Mouse (Mus musculus) bone marrow macrophage, adult 2 months (primary cell): ENCODE data around the gene Gm45062. TPM values are rescaled to one million over a fixed set of nuclear protein-coding genes. Genes with fewer than 3 reads are reported as not detected.

Experiments used
- H3K27ac ChIP-seq: 2 replicates; pipeline ENCODE4 v1.5.1; 2012; ENCODE audit warnings: low read depth, low read length; ENCODE audit not compliant: insufficient read depth
- H3K4me1 ChIP-seq: 2 replicates; pipeline ENCODE4 v1.6.1; 2012; ENCODE audit warnings: low read length; ENCODE audit not compliant: control insufficient read depth, insufficient read depth
- H3K4me3 ChIP-seq: 2 replicates; pipeline ENCODE4 v1.5.1; 2012; ENCODE audit warnings: mild to moderate bottlenecking, low read length, moderate library complexity; ENCODE audit not compliant: insufficient read depth
- CTCF ChIP-seq: IDR thresholded peaks from 2 replicates; pipeline ENCODE4 v1.5.1; 2012; ENCODE audit warnings: low read depth, mild to moderate bottlenecking, low read length, moderate library complexity
- POLR2A ChIP-seq: IDR thresholded peaks from 2 replicates; pipeline ENCODE4 v1.6.1; 2012; ENCODE audit warnings: mild to moderate bottlenecking, low read depth, low read length, borderline replicate concordance
- polyA plus RNA-seq: library from polyadenylated mRNA; stranded (reverse); fragments of >200 nt; gene quantifications from 2 replicates; pipeline ENCODE4 v1.2.4, GENCODE M21; 2012; ENCODE audit not compliant: missing spikeins, insufficient read depth, insufficient read length

The Gm45062 gene
- polyA plus RNA-seq, 1 experiment, result 2.5 TPM

DNA sequence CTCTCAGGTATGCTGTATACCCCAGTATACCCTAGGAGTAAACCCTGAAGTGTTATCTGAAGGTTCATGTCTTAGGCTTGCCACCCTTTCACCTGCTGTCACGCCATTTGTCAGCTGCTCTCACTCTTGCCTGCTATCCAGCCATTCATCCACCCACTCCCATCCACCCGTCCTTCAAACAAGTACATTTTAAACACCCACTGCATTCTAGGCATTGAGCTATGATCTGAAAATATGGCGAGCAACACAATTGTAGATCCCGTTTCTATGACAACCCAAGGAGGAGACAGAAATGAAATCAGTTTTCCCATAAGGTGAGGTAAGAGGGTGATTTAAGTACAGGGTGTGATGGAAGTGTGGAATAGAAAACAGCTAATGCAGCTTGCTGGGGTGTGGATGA lies 378.9 kb downstream of the Gm45062 start:
- TF ChIP-seq CTCF, result no peak
- TF ChIP-seq POLR2A, result no peak
- H3K4me1 ChIP-seq, result no peaks in the 10 kb centered on the region
- no peak overlapping the region for H3K4me3 ChIP-seq

DNA sequence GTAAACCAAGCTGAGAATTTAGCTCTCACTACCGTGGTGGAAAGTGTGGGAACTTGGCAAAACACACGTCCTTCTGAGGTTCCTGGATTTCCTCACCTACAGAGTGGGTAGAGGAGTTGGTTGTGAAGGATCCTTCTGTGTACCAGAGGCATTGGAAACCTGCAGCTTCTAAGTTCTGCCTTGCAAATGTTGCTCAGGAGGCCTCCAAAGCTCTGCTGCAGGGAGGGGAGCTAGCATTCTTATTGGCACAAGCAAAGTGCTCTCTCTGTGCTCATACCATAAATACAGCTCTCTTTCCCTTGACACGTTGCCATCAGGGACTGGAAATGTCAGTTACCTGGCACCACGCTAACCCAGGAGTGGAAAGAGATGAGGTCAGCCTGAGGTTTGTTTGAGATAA lies 379.6 kb downstream of the Gm45062 start:
- no peak overlapping the region for H3K27ac ChIP-seq
- TF ChIP-seq CTCF, result no peak
- no peak for TF ChIP-seq POLR2A
- no peaks in the 10 kb centered on the region for H3K4me1 ChIP-seq
- H3K4me3 ChIP-seq, result no peak overlapping the region

More for the DNA sequence above, 378.9 kb downstream of the Gm45062 start:
- no peak overlapping the region for H3K27ac ChIP-seq

DNA sequence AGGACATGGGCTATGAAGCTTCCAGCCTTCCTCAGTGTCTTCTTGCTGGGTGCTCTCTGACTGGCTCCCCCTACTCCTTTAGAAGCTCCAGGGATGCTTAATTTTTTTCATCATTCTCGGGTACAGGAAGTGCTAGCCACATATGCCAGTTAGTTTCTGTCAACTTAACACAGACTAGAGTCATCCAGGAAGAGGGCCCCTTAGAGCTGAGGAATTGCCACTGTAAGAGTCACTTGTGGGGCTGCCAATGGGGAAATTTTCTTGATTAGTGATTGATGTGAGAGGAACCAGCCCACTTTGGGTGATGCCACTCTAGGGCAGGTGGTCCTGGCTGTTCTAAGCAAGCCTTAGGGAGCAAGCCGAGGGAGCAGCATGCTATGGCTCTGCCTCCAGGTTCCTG lies 380.3 kb downstream of the Gm45062 start:
- H3K27ac ChIP-seq, result no peak overlapping the region
- TF ChIP-seq POLR2A (no peak), CTCF (no peak)
- H3K4me1 ChIP-seq, result no peaks in the 10 kb centered on the region
- H3K4me3 ChIP-seq, result no peak overlapping the region

DNA sequence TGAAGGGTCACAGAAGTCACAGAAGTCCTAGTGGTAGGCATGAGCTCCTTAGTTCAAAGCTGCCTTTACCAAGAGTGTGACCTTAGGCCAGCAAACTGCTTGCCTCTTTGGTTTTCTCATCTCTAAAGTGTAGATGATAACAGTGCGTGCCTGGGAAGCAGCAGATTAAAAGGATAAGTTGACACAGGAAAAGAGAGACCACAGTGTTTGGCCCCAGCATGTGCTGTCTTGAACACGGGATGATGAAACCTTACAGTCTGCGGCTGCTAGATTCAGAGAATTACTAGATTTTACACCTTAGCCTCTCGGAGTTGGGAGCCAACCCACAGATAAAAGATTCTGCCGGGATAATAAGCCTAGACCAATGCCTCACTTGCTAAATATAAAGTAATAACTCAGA lies 381.6 kb downstream of the Gm45062 start:
- no peak overlapping the region for H3K4me3 ChIP-seq
- no peak overlapping the region for H3K27ac ChIP-seq
- H3K4me1 ChIP-seq, result no peaks in the 10 kb centered on the region
- TF ChIP-seq POLR2A (no peak), CTCF (no peak)

DNA sequence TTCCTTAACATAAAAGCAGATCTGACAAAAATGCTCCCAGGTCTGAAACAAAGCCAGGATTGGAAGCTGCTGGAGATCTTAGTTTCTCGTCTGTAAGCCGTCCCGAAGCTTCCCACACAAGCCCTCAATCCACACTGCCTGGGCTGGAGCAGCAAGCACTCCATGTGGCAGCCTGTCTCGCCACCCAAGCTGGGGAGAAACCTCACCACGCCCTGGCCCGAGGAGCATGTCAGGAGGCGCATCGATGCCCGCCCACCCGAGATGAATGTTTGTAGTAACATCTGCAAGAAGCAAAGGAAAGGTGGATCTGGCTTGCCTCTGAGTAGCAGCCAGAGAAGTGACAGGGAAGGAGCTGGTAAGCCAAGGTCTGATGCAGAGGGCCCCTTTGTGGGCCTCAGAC lies 385.5 kb downstream of the Gm45062 start:
- Histone ChIP-seq H3K4me3 (no peak overlapping the region), H3K27ac (no peak overlapping the region), H3K4me1 (no peaks in the 10 kb centered on the region)
- TF ChIP-seq POLR2A (no peak), CTCF (no peak)

DNA sequence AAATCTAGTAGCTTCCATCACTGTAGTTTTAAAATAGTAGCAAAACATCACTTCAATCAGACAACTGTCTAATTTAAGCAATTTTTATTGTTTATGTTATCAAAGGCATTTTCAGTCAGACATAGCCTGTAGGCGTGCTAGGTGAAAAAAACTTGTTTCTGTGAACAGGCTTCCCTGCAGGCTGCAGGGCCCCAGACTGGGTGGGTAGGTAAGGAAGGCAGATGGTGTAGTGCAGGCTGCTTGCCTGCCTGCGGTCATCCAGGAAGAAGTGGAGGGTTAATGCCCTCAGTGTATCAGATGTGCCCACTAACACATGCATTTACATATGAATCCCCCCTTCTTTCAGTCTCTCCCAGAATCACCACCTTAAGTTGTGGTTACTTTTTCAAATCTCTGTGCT lies 386.5 kb downstream of the Gm45062 start:
- Histone ChIP-seq H3K4me1 (no peaks in the 10 kb centered on the region), H3K4me3 (no peak overlapping the region)
- no peak for TF ChIP-seq CTCF
- TF ChIP-seq POLR2A, result no peak

More for the DNA sequence above, 386.5 kb downstream of the Gm45062 start:
- H3K27ac ChIP-seq, result no peak overlapping the region

Other genes with a start within 250 kb of the Gm45062 start
- gene Col28a1, start 66.8 kb upstream of the Gm45062 start, polyA plus RNA-seq, result not detected in 2 replicates
- 6.5 and 7.4 TPM in 2 replicates for gene Mios, start 50.2 kb upstream of the Gm45062 start, polyA plus RNA-seq
- 30.5 and 41.0 TPM in 2 replicates for gene Rpa3, start 277 bp upstream of the Gm45062 start, polyA plus RNA-seq
- 15.5 and 16.0 TPM in 2 replicates for gene Umad1, start 162 bp upstream of the Gm45062 start, polyA plus RNA-seq